Mouse (Mus musculus): Measurements from ENCODE around the gene Msmp. TPM values are rescaled to one million over a fixed set of nuclear protein-coding genes. Genes with fewer than 3 reads are reported as not detected.

The Msmp gene
- polyA plus RNA-seq, 1 experiment from 2014 or later: 1.8 TPM

DNA sequence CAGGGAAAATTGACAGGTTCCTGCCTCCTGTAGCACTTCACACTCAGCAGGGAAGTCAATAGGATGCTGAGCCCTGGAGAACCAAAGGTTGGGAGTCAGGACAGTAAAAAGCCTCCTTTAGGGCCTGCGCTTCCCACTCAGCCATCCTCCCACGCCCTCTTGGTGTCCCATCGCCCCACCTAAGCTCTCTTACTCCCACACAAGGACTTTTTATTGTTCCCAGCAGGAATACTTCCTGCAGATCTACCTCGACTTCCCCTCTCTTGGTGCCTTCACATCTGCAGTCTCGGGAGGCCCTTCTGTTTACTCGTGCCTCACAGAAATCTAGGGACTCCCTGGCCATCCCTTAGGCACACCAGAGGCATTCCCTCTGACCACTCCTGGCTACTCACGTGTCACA, 873 bp downstream of the Msmp start:
- Histone ChIP-seq H3K27ac (no peak overlapping the region), H3K9me3 (no peaks in the 10 kb centered on the region), H3K4me1 (peaks cover 47% of the 10 kb centered on the region), H3K36me3 (peaks cover 48% of the 10 kb centered on the region), H3K27me3 (ENCODE audit: insufficient read depth, poor library complexity, severe bottlenecking) (no peaks in the 10 kb centered on the region), H3K4me3 (no peak overlapping the region)
- 62% methylated on average over 7 of the region's 7 CpGs for WGBS
- no peak for DNase-seq (ENCODE audit: low spot score)

DNA sequence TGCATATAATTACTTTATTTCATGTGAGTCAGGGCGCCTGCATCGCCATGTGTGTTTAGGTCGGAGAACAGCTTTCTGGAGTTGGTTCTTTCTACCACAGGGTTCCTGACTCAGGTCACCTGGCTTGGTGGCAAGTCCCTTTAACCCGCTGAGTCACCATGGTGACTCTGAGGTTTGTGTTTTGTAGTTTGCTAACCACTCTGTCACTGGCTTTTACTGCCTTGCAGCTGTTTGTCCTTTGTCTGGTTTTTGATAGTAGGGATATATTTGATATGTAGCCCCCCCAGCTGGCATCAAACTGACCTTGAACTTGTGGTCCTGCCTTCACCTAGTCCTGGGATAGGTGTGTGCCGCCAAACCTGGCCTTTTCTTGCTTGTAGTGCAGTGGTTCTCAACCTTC, 2.1 kb downstream of the Msmp start:
- WGBS: 87% methylated on average over 5 of the region's 5 CpGs

DNA sequence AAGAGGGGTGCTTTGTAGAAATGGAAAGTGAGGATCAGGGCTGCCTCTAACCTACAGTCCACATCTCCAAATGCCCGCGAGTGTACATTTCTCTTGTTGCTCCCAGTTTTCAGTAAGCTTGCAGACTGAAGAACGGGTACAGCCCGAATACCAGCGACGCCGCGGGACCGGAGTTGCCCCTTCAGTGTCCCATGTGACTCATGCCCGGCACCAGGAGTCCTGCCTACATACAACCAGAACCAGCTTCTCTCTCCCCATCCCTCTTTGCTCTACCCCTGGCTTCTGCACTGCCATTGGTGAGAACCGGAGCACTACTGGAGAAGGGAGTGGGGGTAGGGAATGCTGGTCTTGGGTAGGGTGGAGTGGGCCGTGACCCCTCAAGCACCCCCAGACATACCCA, 2.9 kb downstream of the Msmp start:
- no peak overlapping the region for H3K4me3 ChIP-seq
- WGBS: 94% methylated on average over 12 of the region's 12 CpGs

More for the DNA sequence above, 2.1 kb downstream of the Msmp start:
- Histone ChIP-seq H3K36me3 (peaks cover 48% of the 10 kb centered on the region), H3K4me1 (peaks cover 45% of the 10 kb centered on the region), H3K27me3 (ENCODE audit: insufficient read depth, poor library complexity, severe bottlenecking) (no peaks in the 10 kb centered on the region), H3K27ac (no peak overlapping the region), H3K9me3 (no peaks in the 10 kb centered on the region), H3K4me3 (no peak overlapping the region)
- no peak for DNase-seq (ENCODE audit: low spot score)

DNA sequence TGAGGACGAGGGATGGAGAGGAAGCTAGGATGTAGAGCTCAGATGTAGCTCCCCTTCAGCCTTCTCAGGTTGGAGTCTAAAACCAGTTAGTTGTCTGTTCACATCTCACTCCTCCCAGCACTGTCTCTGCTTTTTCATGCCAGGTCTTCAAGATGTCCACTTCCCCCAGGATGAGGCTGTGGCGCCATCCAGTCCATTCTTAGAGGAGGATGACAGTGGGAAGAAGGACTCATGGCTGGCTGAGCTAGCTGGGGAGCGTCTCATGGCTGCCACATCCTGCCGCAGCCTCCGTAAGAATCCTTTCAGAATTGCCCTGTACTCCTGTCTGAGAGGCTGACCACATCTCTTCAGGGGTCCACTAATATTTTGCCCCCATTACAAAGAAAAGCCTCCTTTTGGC, 3.6 kb downstream of the Msmp start:
- peak; percentile 68 for DNase-seq (ENCODE audit: low spot score)
- WGBS: 90% methylated on average over 5 of the region's 5 CpGs
- Histone ChIP-seq H3K9me3 (no peaks in the 10 kb centered on the region), H3K4me1 (peaks cover 48% of the 10 kb centered on the region), H3K4me3 (no peak overlapping the region), H3K27me3 (ENCODE audit: insufficient read depth, poor library complexity, severe bottlenecking) (no peaks in the 10 kb centered on the region), H3K36me3 (peaks cover 52% of the 10 kb centered on the region), H3K27ac (no peak overlapping the region)

More for the DNA sequence above, 2.9 kb downstream of the Msmp start:
- peak; percentile 75 for DNase-seq (ENCODE audit: low spot score)
- no peaks in the 10 kb centered on the region for H3K9me3 ChIP-seq
- no peaks in the 10 kb centered on the region for H3K27me3 ChIP-seq (ENCODE audit: insufficient read depth, poor library complexity, severe bottlenecking)
- peaks cover 52% of the 10 kb centered on the region for H3K36me3 ChIP-seq
- H3K4me1 ChIP-seq: peaks cover 52% of the 10 kb centered on the region
- no peak overlapping the region for H3K27ac ChIP-seq

DNA sequence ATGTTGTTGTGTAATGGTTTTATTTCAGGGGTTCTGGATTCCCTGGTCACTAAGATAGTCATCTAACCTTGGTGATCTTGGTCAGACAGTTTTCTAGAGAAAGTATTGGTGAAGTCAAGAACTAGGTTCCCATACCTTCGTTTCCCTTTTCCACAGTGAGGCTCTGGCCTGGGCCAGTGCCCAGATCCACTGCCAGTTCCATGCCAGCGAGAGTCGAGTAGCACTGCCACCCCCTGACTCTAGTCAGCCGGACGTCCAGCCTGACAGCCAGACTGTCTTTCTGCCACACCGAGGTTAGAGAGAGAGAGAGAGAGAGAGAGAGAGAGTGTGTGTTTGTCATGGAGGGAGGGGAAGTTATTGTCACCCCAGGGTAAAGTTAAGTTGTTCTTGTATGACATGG, 4.6 kb downstream of the Msmp start:
- 89% methylated on average over 6 of the region's 6 CpGs for WGBS
- Histone ChIP-seq H3K9me3 (no peaks in the 10 kb centered on the region), H3K4me3 (peak overlapping the region; percentile 92), H3K36me3 (peaks cover 59% of the 10 kb centered on the region), H3K27ac (no peak overlapping the region; the same call in 1 of the 2 replicates), H3K4me1 (peaks cover 43% of the 10 kb centered on the region), H3K27me3 (ENCODE audit: insufficient read depth, poor library complexity, severe bottlenecking) (no peaks in the 10 kb centered on the region)
- DNase-seq (ENCODE audit: low spot score): peak; percentile 70

DNA sequence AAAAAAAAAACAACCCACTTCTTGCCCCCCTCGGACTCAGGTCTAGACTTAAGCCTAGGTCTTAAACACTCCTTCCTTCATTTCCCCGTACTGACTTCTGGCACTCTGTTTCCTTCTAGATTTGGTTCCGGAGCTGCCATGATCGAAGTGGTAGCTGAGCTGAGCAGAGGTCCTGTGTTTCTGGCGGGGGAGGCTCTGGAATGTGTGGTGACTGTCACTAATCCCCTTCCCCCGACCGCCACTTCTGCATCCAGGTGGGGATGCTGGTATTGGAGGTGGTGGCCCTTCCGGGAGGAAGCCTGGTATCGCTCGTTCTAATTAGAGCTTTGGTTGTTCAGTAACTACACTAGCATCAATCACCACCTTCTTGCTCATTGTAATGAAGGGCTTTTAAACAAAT, 5.0 kb downstream of the Msmp start:
- Histone ChIP-seq H3K9me3 (no peaks in the 10 kb centered on the region), H3K4me1 (peaks cover 39% of the 10 kb centered on the region), H3K27me3 (ENCODE audit: insufficient read depth, poor library complexity, severe bottlenecking) (no peaks in the 10 kb centered on the region), H3K36me3 (peaks cover 57% of the 10 kb centered on the region), H3K4me3 (peak overlapping the region; percentile 92), H3K27ac (peak overlapping the region; percentile 97)
- 2% methylated on average over 10 of the region's 10 CpGs for WGBS
- peak; percentile 66 for DNase-seq (ENCODE audit: low spot score)

DNA sequence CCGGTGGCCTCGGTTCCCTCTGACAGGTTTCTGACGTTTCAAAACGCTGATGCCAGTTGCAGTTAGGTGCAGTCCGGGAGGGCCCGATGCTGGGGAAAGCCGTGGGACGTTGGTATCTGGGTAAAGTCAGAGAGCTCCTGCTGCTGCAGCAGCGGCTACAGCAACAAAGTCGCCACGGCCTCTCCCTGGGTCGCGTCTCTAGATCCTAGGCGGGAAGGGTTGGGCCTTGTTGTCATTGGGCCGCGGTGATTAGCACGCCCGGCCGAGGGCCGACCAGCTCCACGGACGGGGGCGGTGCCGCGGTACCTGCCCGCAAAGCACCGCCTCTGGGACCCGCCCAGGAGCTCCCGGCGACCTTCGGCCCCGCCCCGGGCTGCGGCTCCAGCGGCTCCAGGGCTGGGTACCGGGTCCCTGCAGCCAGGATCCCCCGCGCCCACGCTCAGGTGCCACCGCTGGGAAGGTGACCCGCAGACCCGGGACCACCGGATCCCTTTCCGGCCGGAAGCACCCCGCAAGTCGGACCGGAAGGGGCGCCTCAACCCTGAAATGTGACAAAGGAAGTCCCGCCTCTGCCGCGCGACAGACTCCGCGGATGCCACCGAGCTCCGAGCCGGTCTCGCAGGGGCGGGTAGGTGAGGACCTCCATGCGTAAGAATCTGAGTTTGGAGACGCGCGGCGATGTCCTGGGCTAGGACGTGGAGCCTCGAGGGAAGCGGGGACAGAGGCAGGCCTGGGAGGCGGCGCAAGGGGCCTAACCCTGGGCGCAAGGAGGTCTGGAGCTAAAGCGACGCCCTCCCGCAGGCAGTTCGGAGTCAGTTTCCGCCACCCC, 5.7 kb downstream of the Msmp start, which contains the start of the genes Rgp1 and Gba2:
Gene Rgp1 (plus strand): TSS at position 340 of the 829 bp plus-strand sequence.
Gene Gba2 (minus strand): TSS at position 498 of the 829 bp plus-strand sequence.
- peak within 1 kb of the TSS; percentile 97 for H3K27ac ChIP-seq
- no peaks in the 10 kb centered on the region for H3K9me3 ChIP-seq
- peaks cover 37% of the 10 kb centered on the region for H3K4me1 ChIP-seq
- peaks cover 57% of the 10 kb centered on the region for H3K36me3 ChIP-seq
- under 1% methylated on average over 75 of the region's 76 CpGs for WGBS
- DNase-seq (ENCODE audit: low spot score): peak; percentile 95
- no peaks in the 10 kb centered on the region for H3K27me3 ChIP-seq (ENCODE audit: insufficient read depth, poor library complexity, severe bottlenecking)
- H3K4me3 ChIP-seq: peak within 1 kb of the TSS; percentile 92

DNA sequence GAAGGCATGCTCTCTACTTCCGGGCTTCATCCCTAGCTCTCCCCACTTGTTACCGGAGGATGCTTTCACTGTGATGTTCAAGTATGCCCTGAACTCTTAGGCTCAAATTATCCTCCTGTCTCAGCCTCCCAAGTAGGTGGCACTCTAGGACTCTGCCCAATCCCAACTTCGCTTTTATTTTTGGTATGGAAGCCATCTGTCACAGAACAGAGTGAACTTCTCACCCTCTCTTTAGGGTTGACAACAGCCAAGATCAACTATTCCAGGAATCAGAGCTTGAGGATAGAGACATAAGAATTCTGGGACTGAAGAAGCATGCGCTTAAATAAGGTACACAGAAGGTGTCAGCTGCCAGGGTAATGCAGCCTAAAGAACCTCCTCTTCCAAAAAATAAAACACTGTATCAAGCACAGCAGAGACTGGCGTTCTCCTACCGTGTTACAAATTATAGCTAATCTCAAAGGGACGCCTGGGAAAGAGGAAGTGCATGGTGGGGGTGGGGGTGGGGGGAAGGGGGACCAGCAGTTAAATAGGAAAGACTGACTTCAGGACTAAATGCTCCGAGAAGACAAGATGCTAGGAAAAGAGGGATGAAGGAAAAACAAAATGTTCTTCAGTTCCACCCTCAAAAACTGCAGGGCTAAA, 6.9 kb downstream of the Msmp start:
- no peaks in the 10 kb centered on the region for H3K27me3 ChIP-seq (ENCODE audit: insufficient read depth, poor library complexity, severe bottlenecking)
- WGBS: 37% methylated on average over 8 of the region's 8 CpGs
- peaks cover 58% of the 10 kb centered on the region for H3K36me3 ChIP-seq
- no peaks in the 10 kb centered on the region for H3K9me3 ChIP-seq
- no peak for DNase-seq (ENCODE audit: low spot score)
- H3K27ac ChIP-seq: peak overlapping the region; percentile 97
- peak overlapping the region; percentile 92 for H3K4me3 ChIP-seq
- H3K4me1 ChIP-seq: peaks cover 37% of the 10 kb centered on the region

DNA sequence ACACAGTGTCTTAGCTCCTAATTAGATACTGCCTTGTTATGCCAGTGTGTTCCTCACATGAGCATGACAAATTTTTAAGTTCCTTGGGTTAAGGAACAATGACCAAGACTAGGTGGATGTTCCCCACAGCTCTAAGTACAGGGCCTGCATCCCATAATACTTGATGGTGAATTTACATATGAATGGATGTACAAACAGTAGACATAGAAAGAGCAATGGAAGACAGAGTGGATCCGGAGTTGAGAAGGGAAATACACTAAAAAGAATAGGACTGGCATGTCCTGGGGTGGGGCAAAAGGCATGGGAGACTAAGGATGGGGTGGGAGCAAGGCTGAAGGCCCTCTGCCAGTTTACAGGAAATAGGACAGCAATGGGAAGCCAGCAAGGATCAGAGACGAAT, 8.9 kb downstream of the Msmp start:
- no peak for DNase-seq (ENCODE audit: low spot score)

DNA sequence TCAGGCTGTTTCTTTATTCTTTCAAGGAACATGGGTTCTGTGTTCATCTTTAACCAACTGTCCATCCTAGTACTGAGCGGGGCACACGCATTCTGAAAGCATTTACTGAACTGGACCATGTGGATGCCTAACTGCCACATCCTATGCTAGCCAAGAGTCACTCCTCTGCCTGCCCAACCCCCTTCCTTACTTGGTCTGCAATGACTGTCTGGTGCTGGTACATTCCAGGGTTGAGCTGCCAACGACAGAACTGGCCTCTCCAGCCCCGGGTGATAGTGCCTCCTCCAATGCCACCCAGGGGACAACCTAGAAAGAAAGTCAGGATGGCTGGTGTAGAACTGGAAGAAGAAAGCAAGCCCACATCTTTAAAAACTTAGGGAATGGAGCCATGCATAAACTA, 10.7 kb downstream of the Msmp start:
- Histone ChIP-seq H3K27ac (no peak overlapping the region), H3K9me3 (no peaks in the 10 kb centered on the region), H3K4me3 (no peak overlapping the region), H3K4me1 (peaks cover 24% of the 10 kb centered on the region), H3K27me3 (ENCODE audit: insufficient read depth, poor library complexity, severe bottlenecking) (no peaks in the 10 kb centered on the region), H3K36me3 (peaks cover 72% of the 10 kb centered on the region)
- WGBS: 86% methylated on average over 4 of the region's 4 CpGs
- DNase-seq (ENCODE audit: low spot score): no peak

More for the DNA sequence above, 8.9 kb downstream of the Msmp start:
- H3K27me3 ChIP-seq (ENCODE audit: insufficient read depth, poor library complexity, severe bottlenecking): no peaks in the 10 kb centered on the region
- H3K36me3 ChIP-seq: peaks cover 58% of the 10 kb centered on the region
- no peak overlapping the region for H3K27ac ChIP-seq
- H3K4me3 ChIP-seq: no peak overlapping the region
- H3K4me1 ChIP-seq: peaks cover 36% of the 10 kb centered on the region
- H3K9me3 ChIP-seq: no peaks in the 10 kb centered on the region
- WGBS: 79% methylated on average over 2 of the region's 2 CpGs

DNA sequence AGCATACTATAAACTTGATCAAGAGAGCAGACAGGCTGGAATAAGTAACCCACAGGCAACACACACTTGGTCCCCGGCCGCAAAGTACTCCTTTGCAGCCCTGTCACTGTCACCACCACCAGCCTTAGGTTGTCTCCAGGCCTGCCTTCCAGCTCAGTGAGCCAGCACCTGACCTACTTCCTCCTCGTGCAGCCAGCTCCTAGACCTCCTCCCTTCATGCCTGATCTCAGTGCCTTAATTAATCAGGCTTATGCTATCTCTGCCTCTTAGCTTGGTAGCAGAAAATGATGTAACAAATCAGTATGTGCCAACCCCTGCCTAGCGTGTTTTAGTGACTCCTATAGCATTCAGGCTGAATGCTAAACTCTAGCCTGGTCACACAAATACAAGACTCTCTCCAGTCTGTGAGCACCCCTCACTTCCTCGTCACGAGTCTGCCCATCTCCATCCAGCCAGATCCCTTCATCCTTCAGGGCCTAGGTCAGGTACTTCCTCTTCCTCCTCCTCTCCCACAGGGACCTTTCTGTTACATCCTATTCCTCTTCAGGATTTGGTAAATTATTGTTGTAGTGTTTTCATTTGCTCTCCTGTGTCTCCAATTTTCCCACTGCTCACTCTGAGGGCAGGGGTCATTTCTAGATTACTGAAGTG, 12.8 kb downstream of the Msmp start:
- H3K27me3 ChIP-seq (ENCODE audit: insufficient read depth, poor library complexity, severe bottlenecking): no peaks in the 10 kb centered on the region
- no peak for DNase-seq (ENCODE audit: low spot score)
- H3K27ac ChIP-seq: no peak overlapping the region
- H3K4me3 ChIP-seq: no peak overlapping the region
- H3K4me1 ChIP-seq: peaks cover 9% of the 10 kb centered on the region
- no peaks in the 10 kb centered on the region for H3K9me3 ChIP-seq
- 77% methylated on average over 6 of the region's 6 CpGs for WGBS
- H3K36me3 ChIP-seq: peaks cover 89% of the 10 kb centered on the region

DNA sequence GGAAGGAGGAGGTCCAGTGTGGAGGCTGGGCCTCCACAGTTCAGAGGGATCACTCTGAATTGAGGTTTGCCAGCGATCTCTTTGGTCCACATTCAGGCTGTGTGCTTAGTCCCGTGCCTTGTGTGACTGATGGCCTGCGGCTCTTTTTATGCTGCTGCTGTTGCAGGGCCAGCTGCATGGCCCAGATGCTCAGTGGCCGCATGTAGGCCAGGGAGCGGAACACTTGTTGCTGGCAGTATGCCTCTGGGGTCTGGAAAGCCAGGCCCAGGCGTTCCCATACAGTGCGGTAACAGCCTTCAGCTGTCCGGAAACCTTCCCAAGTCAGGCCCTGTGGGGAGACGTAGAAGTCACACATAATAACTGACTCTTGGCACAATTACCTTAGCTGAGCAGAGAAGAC, 17.2 kb downstream of the Msmp start:
- Histone ChIP-seq H3K27me3 (ENCODE audit: insufficient read depth, poor library complexity, severe bottlenecking) (no peaks in the 10 kb centered on the region), H3K9me3 (no peaks in the 10 kb centered on the region), H3K4me3 (no peak overlapping the region), H3K36me3 (peaks cover 76% of the 10 kb centered on the region), H3K4me1 (peaks cover 14% of the 10 kb centered on the region), H3K27ac (no peak overlapping the region)
- DNase-seq (ENCODE audit: low spot score): no peak
- 94% methylated on average over 9 of the region's 9 CpGs for WGBS

DNA sequence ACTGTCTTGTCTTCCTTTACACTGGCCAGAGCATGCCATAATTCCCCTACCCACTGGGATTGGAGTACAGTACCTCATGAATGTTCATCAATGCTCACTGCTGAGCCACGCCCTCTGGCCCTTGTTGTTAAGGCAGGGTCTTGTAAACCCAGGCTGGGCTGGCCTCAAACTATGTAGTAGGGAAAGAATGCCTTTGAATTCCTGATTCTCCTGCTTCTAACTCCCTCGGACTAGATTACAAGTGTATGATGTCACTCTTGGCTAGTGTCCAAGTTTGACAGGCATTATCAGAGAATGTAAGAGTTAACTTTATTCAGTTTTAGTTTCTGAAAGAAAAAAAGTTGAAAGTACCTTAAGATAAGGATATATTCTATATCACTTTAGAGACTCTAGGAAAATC, 20.1 kb downstream of the Msmp start:
- Histone ChIP-seq H3K27ac (0 out of 2 replicates have a peak overlapping the region, but pooled peaks have one; percentile 23), H3K9me3 (no peaks in the 10 kb centered on the region), H3K4me1 (peaks cover 33% of the 10 kb centered on the region), H3K36me3 (peaks cover 54% of the 10 kb centered on the region), H3K4me3 (no peak overlapping the region; the same call in 1 of the 2 replicates), H3K27me3 (ENCODE audit: insufficient read depth, poor library complexity, severe bottlenecking) (no peaks in the 10 kb centered on the region)
- WGBS: 34% methylated on average over 2 of the region's 2 CpGs
- DNase-seq (ENCODE audit: low spot score): no peak

Measured in heart, embryonic 10.5 days (tissue).